Mouse (Mus musculus): Measurements from ENCODE around the gene Cog8. TPM values are rescaled to one million over a fixed set of nuclear protein-coding genes. Genes with fewer than 3 reads are reported as not detected.

Gene Cog8
- 31.0 TPM in 2 replicates for polyA plus RNA-seq (2011; ENCODE audit: insufficient read length, low read depth, missing spikeins)

- 0 out of 2 replicates have a peak within 1 kb of the TSS, but pooled peaks have one; percentile 24 for H3K27ac ChIP-seq (ENCODE audit: insufficient read depth, low read length)
- TF ChIP-seq CTCF (IDR thresholded peaks at IDR 0.05; ENCODE audit: borderline replicate concordance, insufficient read depth, low read length) (no peak), POLR2A (IDR thresholded peaks at IDR 0.05; ENCODE audit: low read depth, low read length) (peak; percentile 78)
- H3K4me3 ChIP-seq (ENCODE audit: insufficient read depth, low read length) = peak within 1 kb of the TSS; percentile 92
- H3K4me1 ChIP-seq (ENCODE audit: control insufficient read depth, insufficient read depth, low read length) = no peaks in the 10 kb centered on the region
Observed at GRCm38 (mm10) chr8:107056076-107056972, at the start of gene Cog8, which contains the start of gene Nip7. Gene Cog8 (minus strand): TSS chr8:107056689. Gene Nip7 (plus strand): TSS chr8:107056877.

GRCm38 (mm10) chr8:107104547-107104946 is 48.1 kb upstream of the Cog8 start:
- Histone ChIP-seq H3K4me3 (ENCODE audit: insufficient read depth, low read length) (no peak overlapping the region), H3K27ac (ENCODE audit: insufficient read depth, low read length) (no peak overlapping the region), H3K4me1 (ENCODE audit: control insufficient read depth, insufficient read depth, low read length) (no peaks in the 10 kb centered on the region; the same call in 1 of the 2 replicates)
- TF ChIP-seq POLR2A (IDR thresholded peaks at IDR 0.05; ENCODE audit: low read depth, low read length) = no peak
- TF ChIP-seq CTCF (IDR thresholded peaks at IDR 0.05; ENCODE audit: borderline replicate concordance, insufficient read depth, low read length) = peak; percentile 83

GRCm38 (mm10) chr8:107100635-107101034 is 44.1 kb upstream of the Cog8 start:
- Histone ChIP-seq H3K27ac (ENCODE audit: insufficient read depth, low read length) (peak overlapping the region; percentile 78), H3K4me1 (ENCODE audit: control insufficient read depth, insufficient read depth, low read length) (no peaks in the 10 kb centered on the region), H3K4me3 (ENCODE audit: insufficient read depth, low read length) (no peak overlapping the region)
- TF ChIP-seq POLR2A (IDR thresholded peaks at IDR 0.05; ENCODE audit: low read depth, low read length) (no peak), CTCF (IDR thresholded peaks at IDR 0.05; ENCODE audit: borderline replicate concordance, insufficient read depth, low read length) (no peak)

- Histone ChIP-seq H3K4me3 (ENCODE audit: insufficient read depth, low read length) (peak within 1 kb of the TSS; percentile 99), H3K27ac (ENCODE audit: insufficient read depth, low read length) (peak within 1 kb of the TSS; percentile 57), H3K4me1 (ENCODE audit: control insufficient read depth, insufficient read depth, low read length) (peaks cover 6% of the 10 kb centered on the region; the same call in 1 of the 2 replicates)
- no peak for TF ChIP-seq CTCF (IDR thresholded peaks at IDR 0.05; ENCODE audit: borderline replicate concordance, insufficient read depth, low read length)
- TF ChIP-seq POLR2A (IDR thresholded peaks at IDR 0.05; ENCODE audit: low read depth, low read length) = peak; percentile 54
Observed at GRCm38 (mm10) chr8:107096366-107097036, 40.0 kb upstream of the Cog8 start, which contains the start of gene Terf2. Gene Terf2 (minus strand): TSS chr8:107096547.

GRCm38 (mm10) chr8:107095717-107096365 is 39.4 kb upstream of the Cog8 start:
- Histone ChIP-seq H3K27ac (ENCODE audit: insufficient read depth, low read length) (peak overlapping the region; percentile 57), H3K4me1 (ENCODE audit: control insufficient read depth, insufficient read depth, low read length) (peaks cover 6% of the 10 kb centered on the region; the same call in 1 of the 2 replicates), H3K4me3 (ENCODE audit: insufficient read depth, low read length) (peak overlapping the region; percentile 99)
- TF ChIP-seq POLR2A (IDR thresholded peaks at IDR 0.05; ENCODE audit: low read depth, low read length) (no peak), CTCF (IDR thresholded peaks at IDR 0.05; ENCODE audit: borderline replicate concordance, insufficient read depth, low read length) (no peak)

- peaks cover 6% of the 10 kb centered on the region; the same call in 1 of the 2 replicates for H3K4me1 ChIP-seq (ENCODE audit: control insufficient read depth, insufficient read depth, low read length)
- H3K4me3 ChIP-seq (ENCODE audit: insufficient read depth, low read length) = no peak overlapping the region
- H3K27ac ChIP-seq (ENCODE audit: insufficient read depth, low read length) = no peak overlapping the region
- TF ChIP-seq POLR2A (IDR thresholded peaks at IDR 0.05; ENCODE audit: low read depth, low read length) (no peak), CTCF (IDR thresholded peaks at IDR 0.05; ENCODE audit: borderline replicate concordance, insufficient read depth, low read length) (no peak)
Observed at GRCm38 (mm10) chr8:107090531-107090930, 34.0 kb upstream of the Cog8 start.

GRCm38 (mm10) chr8:107088526-107089063 is 32.1 kb upstream of the Cog8 start:
- Histone ChIP-seq H3K4me1 (ENCODE audit: control insufficient read depth, insufficient read depth, low read length) (no peaks in the 10 kb centered on the region), H3K4me3 (ENCODE audit: insufficient read depth, low read length) (no peak overlapping the region), H3K27ac (ENCODE audit: insufficient read depth, low read length) (no peak overlapping the region)
- TF ChIP-seq CTCF (IDR thresholded peaks at IDR 0.05; ENCODE audit: borderline replicate concordance, insufficient read depth, low read length) (no peak), POLR2A (IDR thresholded peaks at IDR 0.05; ENCODE audit: low read depth, low read length) (no peak)

- TF ChIP-seq CTCF (IDR thresholded peaks at IDR 0.05; ENCODE audit: borderline replicate concordance, insufficient read depth, low read length) (no peak), POLR2A (IDR thresholded peaks at IDR 0.05; ENCODE audit: low read depth, low read length) (no peak)
- Histone ChIP-seq H3K27ac (ENCODE audit: insufficient read depth, low read length) (no peak overlapping the region), H3K4me3 (ENCODE audit: insufficient read depth, low read length) (no peak overlapping the region), H3K4me1 (ENCODE audit: control insufficient read depth, insufficient read depth, low read length) (no peaks in the 10 kb centered on the region)
Observed at GRCm38 (mm10) chr8:107086018-107086417, 29.5 kb upstream of the Cog8 start.

GRCm38 (mm10) chr8:107085358-107085757 is 28.9 kb upstream of the Cog8 start:
- Histone ChIP-seq H3K4me3 (ENCODE audit: insufficient read depth, low read length) (no peak overlapping the region), H3K27ac (ENCODE audit: insufficient read depth, low read length) (no peak overlapping the region), H3K4me1 (ENCODE audit: control insufficient read depth, insufficient read depth, low read length) (no peaks in the 10 kb centered on the region)
- TF ChIP-seq CTCF (IDR thresholded peaks at IDR 0.05; ENCODE audit: borderline replicate concordance, insufficient read depth, low read length) (peak; percentile 34; the same call in 1 of the 2 replicates), POLR2A (IDR thresholded peaks at IDR 0.05; ENCODE audit: low read depth, low read length) (no peak)
